Mouse (Mus musculus) layer of hippocampus, postnatal 25 days (tissue): Measurements from ENCODE around the gene Kcnh1. TPM values are rescaled to one million over a fixed set of nuclear protein-coding genes. Genes with fewer than 3 reads are reported as not detected.

Source experiments
- DNase-seq, 2 experiments: peaks; one replicate each; pipeline ENCODE4 v3.0.0; 2022; ENCODE audit warnings: mixed read lengths in 2 of 2, low spot score in 1 of 2; ENCODE audit errors: extremely low spot score in 1 of 2
- total RNA-seq, 2 experiments: library from RNA; stranded (reverse); gene quantifications; 2 replicates each; pipeline ENCODE4 v1.2.3; 2021

Kcnh1 gene
- total RNA-seq, 2 experiments from 2014 or later, result 33.3 to 35.7 TPM

DNA sequence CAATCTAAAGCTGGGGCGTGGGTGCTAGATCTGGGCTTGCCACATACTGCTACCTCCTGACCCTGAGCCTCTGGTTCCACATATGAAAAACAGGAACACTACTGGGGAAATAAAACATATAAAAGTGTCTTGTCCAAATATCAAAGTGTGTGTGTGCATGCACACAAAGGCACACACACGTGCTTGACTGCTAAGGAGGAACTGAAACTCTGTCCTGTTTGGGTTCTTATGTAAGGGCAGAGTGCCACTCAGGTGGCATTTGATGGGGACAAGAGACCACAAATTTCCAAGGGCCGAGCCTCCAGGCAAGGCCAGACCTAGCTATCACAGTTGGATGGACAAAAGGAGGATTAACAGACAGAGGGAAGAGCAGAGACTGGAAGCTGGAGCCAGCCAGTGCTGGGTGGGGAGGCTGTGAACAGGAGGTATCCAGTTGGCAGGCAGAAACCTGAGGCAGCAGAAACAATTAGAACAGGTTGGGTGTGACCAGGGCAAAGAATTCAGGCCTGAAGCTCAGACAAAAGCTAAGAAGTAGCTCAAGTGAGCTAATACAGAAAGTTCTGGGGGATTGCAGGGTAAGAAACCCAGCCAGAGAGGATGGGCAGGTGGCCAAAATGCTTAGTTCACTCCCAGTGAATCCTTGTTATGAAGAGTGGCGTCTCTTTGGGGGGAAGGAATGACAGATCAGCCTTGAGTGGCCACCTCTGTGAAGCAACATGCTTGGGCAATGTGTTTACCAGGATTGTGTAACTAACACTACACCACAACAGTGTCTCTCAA, 259.2 kb downstream of the Kcnh1 start:
- no peak for DNase-seq

DNA sequence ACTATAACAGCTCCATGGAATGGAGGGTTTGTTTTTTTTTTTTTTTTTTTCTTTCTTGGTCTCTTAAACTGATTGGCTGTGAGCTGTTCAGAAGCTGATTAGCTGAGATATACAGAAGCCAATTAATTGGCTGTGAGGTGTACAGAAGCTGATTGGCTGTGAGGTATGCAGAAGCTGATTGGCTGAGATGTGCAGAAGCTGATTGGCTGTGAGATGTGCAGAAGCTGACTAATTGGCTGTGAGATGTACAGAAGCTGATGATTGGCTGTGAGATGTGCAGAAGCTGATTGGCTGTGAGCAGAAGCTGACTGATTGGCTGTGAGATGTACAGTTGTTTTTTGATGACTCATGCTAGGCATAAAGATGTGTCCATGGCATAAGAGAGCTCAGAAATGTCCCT, 259.9 kb downstream of the Kcnh1 start:
- DNase-seq, result no peak

DNA sequence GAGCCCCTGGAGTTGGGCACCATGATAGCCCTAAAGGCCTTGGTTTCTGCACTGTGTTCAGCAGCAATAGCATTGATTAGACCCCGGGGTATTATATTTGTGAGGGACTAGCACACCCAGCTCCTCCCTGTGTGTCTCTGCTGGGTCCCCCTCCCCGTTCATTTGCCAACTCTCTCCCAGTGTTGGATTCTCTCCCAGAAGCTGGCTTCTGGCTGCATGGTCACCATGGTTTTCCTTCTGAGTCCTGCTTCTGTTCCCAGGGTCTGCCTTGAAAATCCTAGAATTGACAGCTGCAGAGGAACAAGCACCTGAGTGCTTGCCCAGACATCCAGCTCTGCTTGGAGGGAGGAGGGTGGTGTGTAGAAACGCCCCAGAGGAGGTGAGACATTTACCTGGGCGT, 261.1 kb downstream of the Kcnh1 start:
- no peak for DNase-seq

DNA sequence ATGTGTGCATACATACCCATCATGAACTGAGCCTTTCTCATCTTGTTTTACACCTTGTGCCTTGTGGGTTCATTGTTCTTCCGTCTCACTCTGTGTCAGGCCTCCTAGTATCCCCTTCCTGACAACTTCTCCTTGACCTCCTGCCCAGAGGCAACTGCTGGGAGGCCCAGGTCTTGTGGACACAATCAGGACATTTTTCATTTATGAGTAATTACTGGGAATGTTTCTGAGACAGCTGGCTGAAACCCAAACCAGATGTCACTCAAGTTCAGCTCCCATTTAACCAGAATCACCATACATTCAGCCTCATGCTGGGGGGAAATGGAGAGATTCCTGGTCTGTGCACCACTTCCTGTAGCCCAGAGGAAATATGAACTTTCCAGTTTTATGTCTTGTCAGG, 263.9 kb downstream of the Kcnh1 start:
- no peak for DNase-seq

DNA sequence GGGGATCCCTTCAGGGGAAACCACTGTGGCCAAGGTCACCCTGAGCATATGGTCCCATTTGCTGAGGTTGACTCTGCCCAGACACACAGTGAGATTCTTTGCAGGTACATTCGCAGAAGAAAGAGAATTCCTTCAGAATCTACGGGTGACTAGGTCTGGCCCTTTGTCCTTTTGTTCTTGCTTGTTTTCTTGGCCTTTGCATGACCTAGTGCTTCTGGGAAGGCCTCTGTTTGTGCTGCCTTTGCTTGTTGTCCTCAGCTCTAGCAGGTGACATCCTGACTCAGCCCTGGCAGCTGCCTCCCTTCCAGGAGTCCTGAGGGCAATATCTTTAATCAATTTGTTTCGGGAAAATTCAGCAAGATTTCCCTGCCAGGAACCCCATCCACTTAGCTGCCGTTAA, 264.4 kb downstream of the Kcnh1 start:
- DNase-seq, result no peak

DNA sequence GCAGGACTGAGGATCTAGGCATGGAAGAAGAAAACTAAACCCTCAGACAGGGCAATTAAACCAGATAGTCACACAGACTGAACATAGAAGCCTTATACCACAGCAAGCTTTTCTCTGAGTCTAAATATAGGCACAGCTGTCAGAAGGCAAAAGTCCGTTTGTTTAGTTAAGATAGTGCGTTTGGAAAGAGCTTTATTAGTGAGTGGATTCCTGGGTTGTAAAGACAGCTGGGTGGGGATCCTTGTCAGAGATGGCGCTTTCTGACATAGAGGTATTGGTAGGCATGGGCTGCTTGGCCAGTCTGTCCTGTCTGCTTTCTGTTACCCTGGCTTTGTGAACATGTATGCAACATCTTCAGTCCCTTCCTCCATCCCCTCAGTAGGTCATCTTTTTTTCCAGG, 266.5 kb downstream of the Kcnh1 start:
- no peak for DNase-seq

DNA sequence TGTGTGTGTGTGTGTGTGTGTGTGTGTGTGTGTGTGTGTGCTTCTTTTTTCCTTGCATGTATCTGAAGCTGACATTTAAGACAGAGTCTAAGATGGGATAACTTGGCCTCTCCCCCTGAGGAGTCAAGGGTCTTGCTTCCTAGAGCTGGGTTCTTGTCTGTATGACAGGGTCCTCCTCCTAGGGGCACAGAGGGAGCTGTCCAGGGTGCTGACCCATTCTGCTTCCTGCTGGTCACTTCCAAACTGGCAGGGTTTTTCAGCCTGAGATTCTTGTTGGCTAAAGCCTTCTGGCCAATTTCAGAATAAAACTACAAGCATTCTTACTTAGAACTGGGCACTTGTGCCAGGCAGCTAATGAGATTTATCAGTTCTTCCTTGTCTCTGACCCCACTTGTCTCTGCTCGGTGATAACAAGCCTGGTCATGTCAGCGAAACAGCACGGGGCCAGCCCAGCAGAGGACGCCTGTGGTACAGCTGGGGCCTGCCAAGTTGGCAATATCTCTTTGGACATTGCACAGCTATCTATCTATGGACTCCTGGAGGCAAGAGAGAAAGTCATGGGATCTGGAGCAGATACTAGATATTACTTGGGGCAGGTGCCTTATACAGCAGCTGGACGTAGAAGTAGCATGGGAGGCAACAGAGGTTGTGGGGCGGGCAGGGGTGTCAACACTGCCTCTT, 267.1 kb downstream of the Kcnh1 start:
- DNase-seq, result peak in 1 of 2 experiments; percentile 25

DNA sequence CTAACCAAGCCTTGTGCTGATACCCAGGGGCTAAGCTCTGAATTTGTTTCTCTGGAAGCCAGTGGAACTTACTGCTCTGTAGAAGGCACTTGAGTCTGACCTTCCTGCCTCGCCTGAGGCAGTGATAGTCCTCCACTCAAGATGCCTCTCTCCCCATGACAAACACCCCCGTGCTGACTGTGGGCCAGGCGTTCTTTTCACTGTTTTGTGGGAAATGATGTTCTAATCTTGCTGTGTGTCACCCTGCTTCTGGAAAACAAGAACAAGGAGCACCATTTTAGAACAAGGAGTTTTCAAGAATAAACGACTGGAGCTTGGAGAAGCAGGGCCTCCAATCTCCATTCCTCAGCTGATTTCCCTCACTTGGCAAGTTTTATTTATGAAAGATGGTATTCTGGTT, 273.2 kb downstream of the Kcnh1 start:
- no peak for DNase-seq

DNA sequence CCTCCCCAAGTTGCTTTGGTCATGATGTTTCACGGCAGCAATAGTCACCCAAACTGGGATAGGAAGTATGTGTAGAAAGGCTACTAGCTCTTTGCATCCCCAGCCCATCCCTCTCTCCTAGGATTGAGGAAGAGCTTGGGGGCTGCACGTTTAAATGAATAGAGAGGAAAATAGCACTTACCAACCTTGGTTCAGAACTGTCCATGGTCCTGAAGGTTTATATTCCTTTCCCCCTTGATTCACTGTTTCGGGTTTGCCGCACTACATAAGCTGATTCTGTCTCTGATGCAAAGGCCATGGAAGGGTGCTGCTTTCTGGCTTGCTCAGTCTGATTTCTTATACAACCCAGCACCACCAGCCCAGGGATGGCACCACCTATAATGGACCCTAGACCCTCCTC, 281.8 kb downstream of the Kcnh1 start:
- no peak for DNase-seq

DNA sequence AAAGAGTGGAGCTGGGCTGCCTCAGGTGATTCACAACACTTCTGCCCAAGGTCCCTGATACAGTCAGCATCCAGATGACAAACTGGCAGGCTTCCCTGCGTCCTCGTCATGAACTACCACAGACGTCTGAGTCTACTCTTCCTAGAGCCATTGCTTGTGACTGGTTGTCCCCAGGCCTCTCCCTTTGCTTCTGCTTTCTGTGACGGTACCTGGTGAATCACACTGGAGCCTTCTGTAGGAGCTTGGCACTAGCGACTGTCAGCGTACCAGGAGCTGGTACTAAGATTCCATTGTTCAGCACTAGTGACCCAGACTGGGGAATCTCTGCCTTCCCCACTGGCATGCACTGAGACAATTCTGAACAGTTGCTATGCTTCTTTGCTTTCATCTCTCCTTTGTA, 282.6 kb downstream of the Kcnh1 start:
- DNase-seq, result no peak

DNA sequence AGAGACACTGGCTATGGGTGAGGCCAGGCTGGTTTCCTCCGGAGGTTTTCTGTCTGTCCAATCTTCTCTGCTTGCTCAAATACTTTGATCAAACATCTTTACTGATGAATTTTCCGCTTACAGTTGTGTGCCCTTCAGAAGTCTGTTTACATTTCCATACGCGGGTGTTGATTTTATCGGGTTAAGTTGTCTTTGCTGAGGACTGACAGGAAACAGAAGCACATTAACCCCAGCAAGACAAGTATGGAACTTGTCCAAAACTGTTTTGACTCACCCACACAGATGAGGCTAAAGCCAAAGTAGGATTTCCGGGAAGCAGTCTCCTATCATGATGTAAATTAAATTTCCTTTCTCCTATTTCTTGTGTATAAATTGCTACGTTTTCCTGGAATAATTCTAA, 286.1 kb downstream of the Kcnh1 start:
- DNase-seq, result no peak

DNA sequence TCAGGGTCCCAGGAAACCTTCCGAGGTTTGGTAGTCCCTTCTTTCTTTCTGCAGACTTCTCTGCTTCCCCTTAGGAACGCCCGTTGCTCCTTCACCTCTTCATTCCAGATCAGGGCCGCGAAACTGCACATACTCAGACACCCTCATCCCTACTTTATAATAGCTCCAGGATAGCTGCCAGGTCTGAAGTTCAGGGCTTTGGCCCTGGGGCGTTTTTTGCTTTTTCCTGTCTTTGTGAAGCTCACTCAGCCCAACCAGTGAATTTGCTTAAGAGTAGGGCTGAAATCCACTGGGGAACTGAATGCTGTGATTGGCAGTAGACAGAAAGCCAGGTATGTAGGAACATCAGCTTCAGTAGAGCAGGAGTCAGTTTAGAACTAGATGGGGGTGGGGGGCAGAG, 287.0 kb downstream of the Kcnh1 start:
- no peak for DNase-seq

DNA sequence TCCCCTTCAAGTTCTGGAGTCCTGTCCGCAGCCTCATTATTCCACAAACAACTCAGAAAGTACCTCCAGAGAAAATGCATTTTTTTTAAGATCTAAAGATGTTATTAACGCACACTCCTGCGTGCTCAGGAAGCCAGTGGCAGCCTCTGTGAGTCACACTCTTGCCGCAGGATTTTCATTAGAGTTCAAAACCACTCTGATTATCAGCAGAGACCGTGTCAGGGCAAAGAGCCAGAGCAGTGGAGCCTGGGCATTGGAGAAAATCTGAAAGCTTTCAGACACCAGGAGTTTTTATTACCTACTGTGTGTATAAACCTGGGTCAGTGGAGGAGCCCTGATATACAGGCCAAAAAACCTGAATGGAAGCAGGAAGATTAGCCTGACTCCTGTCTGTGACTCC, 287.6 kb downstream of the Kcnh1 start:
- DNase-seq, result no peak

DNA sequence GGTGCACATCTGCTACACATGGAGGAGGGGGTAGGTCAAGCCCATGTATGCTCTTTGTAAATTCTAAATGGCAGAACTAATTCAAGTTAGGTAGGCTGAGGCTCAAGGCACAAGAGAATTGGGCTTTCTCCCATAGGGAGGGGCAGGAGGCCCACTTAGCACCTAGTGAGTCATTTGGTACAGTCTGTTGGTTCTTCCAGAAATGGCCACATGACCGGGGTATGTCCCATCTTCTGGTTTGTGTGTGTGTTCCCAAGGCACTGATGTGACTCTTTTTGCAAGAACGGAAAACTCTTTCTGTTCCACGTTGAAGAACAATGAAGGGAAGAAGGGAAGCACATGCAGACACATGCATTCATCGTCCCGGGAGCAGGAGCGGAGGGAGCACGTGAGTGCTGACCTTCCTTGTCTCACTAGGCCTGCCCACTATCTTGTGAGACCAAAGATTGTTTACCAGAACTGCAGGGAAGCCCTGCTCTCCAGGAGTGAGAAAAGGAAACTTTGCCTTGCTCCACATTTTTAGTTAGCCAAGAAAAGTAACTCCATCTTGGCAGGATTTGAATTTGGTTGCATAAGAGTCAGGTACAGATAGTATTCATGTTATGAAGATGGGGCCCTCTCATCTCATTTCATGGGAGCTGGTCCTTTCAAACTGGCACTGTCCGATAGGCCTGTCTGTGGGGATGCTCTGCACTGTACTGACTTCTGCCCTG, 289.7 kb downstream of the Kcnh1 start:
- no peak for DNase-seq

DNA sequence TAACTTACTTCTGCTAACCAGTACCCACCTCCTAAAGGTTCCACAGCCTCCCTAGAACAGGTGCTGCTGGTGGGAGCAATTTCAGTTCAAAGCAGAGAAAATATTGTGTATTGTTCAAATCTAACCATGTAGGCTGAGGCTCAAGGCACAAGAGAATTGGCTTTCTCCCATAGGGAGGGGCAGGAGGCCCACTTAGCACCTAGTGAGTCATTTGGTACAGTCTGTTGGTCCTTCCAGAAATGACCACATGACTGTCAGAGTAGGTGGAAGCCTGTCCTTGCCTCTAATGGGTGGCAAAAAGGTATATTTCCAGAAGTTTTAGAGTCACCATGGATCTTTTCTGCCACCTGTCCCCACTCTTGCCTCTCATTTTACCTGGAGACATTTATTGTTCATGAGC, 290.9 kb downstream of the Kcnh1 start:
- no peak for DNase-seq

DNA sequence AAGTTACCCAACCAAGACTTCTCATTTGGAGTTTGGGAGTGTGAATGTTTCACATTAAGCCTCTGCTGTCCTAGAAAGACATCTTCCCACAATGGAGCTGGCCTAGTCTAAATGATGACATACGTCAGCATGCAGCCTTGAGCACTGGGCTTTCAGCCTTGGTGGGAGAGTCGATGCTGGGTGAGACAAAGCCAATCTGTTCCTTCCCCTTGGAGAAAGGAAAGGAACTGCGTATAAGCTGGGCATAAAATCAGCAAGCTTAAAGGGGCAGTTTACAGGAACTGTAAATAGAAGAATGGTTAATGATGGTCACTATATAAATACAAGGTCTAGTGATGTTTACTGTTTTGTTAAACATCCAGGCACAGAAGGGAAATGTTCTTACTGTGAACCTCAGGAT, 294.5 kb downstream of the Kcnh1 start:
- DNase-seq, result no peak

DNA sequence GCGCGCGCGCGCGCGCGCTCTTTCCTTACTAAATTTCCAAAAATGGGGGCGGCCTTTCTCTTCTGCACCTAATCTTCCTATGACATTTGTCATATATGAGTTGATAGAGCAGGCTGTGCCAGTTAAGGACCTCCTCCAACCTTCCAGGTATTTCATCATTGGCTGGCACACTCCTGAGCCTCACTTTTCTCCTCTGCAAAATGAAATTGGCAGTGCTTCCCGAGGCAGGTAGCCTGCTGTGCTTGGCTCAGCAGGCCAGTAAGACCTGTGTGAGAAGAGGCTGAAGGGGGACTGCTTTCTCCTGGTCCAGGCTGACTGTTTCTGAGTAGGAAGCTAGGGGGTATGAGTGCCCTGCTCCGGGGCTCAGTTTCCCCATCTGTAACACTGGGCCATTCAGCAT, 297.0 kb downstream of the Kcnh1 start:
- no peak for DNase-seq

DNA sequence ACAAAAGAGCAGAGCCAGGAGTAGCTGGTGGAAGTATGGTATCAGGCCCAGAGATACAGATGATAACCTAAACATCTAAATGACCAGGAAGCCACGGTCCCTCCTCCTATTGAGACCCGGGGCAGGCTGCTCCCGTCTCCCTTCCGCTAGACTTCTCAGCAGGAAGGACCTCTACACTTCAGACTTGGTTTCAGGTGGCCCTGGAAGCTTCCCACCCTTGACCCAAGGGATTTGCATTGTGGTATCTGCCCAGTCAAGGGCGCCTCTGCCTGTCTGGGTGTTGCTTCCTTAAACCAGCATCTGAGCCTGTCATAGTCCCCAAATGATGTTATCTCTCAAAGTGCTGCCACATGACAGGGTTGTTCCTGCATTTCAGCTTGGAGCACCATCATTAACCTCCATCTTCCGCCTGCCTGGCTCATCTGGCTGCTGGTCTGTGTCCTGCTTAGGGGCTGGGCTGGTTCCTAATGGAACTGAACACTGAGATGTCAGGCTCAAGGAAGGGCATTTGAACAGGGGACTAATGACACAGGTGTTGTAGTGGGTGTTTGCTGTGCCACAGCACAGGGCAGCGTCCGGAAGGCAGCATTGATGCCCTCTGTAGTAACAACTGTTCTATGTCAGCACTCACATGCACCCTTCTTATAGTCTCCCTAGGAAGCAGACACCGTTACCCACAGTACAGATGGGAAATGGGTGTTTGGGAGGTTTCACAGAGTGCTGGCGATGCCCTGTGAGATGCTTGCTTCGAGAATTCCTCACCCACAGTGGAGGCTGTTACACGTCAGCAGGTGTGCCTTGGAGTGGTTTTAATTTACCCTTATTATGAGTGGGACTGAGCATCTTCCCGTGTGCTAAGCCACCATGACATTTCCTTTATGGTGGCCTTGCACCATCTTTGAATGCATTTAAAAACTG, 299.6 kb downstream of the Kcnh1 start:
- DNase-seq, result no peak

DNA sequence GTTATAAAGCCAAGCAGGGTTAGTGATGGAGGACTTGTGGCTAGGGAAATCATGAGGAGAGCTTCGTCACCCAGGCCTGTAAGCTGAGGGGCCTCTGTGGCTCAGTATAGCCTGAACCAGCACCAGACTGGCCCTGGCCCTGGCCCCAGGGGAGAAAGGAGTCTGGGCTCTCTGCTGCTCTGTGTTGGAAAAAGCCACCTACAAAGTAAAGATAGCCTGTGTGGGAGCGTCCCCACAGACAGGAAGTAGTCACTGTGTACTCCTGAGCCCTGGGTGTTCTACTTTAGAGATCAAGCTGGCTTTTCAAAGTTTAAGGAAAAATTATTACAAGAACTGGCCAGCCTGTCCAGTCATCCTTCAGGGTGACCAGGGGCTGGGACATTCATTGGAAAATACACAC, 306.9 kb downstream of the Kcnh1 start:
- no peak for DNase-seq

DNA sequence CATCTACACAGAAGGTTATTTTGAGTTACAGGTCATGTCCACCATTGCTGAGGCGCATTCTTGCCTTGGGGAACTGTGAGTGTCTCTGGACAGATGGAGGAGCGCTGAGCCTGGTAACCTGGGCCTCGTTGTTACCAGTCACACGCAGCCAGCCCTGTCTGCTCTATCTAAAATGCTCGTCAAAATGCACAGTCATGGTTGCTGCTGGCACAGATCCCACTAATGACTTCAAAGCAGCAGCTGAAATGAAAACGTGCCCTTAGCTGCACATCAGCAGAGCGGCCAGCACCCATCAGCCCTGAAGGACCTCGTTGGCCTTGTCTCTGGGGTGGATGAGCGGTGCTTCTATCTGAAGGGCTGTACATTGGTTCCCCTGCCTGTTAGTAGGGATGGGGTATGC, 311.4 kb downstream of the Kcnh1 start:
- DNase-seq, result no peak

DNA sequence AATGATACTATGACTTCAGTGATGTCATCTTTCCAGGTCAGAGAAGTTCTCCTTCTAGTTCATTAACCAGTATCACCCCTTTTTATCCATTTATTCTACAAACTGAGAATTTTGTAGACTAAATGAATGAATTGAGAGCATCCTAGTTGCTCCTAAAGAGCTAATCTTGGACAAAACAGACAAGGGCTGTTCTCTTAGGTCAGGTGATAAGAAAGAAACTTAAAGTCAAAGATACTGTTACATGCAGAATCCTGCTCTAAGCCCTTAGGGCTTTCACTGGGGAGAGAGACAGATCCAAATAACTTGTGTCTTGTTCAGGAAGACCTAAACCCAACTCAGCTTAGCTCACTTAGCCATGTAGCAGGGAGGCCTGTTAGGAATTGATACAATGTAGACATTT, 312.3 kb downstream of the Kcnh1 start:
- DNase-seq, result no peak
